Mouse (Mus musculus): ENCODE results near the gene Kcnh2.

The Kcnh2 gene

DNA sequence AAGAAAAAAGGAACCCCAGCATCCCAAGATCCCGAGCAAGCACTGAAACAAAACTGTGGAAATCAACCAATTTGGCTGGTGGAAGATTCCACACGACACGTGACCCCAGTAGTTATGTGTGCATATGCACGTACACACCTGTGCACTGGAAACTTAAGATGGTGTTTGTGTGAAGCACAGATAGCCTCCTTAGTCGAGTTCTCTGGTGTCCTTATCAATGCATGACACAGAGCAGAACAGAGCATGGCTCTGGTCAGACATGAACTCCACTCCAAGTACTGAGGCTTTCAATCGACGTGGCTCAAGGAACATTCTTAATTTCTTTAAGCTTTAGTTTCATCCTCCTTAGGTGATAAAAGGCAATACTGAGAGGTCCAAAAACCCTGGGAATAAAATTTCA lies 5.1 kb downstream of the Kcnh2 start:
- DNase-seq (ENCODE audit: low spot score) = no peak

DNA sequence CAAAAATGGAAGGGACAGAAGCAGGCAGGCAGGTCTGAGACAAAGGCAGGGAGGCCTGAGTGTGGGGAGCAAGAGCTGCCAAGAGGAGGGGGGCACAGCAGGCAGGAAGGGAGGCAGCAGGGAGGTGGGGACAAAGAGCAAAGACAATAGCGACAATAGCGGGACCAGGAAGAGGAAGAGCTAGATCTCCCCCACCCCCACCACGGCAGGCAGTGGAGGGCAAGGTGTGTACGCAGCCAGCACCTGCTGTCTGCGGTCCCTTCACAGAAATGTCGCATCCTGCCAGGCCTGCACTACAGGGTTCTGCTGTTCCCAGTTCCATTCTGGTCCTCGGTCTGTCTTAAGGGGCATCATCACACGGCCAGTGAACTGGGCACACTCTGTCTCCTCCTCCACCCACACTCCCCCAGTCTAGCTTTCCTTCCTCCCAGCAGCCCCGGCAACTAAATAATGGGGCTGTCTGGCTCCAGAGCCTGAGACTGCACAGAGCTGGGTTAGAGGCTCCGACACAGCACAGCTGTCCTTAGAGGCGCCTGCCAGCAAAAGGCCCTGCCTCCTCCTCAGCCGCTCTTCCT lies 6.8 kb downstream of the Kcnh2 start:
- DNase-seq (ENCODE audit: low spot score) = peak; percentile 53

DNA sequence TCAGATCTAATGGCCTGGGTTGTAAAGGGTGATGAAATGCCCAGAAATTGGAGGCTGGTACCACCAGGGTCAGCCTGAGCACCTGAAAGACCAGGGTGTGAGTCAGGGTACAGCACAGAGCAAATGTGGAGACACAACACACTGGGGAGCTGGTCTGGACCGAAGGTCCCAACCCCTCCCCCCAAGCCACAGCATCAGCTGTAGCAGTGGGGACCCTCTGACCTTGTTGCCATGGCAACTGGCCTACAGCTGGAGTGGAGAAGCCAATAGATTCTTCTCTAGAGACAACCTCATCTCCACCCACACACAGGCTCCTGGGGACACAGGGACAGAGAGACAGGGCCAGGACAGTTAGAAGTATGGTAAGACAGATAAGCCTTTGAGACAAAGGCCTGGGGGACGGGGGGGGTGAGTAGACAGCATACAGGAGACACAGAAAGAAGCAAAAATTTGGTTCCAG lies 7.4 kb downstream of the Kcnh2 start:
- DNase-seq (ENCODE audit: low spot score) = peak; percentile 91

DNA sequence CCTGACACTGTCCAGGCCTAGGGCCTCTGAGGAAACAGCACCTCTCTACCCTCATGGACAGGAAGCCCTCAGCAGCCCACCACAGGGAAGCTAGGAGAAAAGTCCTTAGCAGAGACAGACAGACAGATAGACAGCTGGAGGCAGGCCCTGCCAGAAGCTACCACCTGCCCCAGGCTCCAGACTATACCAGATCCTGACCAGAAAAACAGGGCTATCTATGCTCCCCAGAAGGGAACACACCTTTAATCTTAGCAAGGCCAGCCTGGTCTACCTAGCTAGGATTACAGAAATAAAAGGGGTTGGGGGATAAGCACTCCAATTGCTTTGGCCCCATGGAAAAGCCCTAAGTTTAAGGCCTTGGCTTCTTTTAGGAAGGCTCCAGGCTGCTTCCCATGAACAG lies 8.0 kb downstream of the Kcnh2 start:
- DNase-seq (ENCODE audit: low spot score) = no peak

DNA sequence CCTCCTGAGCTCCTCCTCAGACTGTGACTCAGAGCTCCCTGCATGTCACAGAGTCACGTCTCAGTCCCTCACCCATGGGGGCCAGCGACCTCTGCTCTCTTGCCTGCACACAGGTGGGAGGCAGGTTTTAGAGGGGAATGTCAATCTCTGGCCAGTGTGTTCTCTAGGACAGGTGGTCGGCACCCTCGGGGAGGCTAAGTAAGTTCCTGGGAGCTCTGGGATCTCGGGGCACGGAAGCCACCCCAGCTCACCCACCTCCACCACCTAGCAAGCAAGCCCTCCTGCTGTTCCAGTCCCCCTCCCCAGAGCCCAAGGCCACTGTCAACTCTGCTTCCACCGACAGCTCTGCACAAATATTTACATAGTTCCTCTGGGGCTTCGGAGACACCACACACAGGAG lies 8.4 kb downstream of the Kcnh2 start:
- no peak for DNase-seq (ENCODE audit: low spot score)

DNA sequence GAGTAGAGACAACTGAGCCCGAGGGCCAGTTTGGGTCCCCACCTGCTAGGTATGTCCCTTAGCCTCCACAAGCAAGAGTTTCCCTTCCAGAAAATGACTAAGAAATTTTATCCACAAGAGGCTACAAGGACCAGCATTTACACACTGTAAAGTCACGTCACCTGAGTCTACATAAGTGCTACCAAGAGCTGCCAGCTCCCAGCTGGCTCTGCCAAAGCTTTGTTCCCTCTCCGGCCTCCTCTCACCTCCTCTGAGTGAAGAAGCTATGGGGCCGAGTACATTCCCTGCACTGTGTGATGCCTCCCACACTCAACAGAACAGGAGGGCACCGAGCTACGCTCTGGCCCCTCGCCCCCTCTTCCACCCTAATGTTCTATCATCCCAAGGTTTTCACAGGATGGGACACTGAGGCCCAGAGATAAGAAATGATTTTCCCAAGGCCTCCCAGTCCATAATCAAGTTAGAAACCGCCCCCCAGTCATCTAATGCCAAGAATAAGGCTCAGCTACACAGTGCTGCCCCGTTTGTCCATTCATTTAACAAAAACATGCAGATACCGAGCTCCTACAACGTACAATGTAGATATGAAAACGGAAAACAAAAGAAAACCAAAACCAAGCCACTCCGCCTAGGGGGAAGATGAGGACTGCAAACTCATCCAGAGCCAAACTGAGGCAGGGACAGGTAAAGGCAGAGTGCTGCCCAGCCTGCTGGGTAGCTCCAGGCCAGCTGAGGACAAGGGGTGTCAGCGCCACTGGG lies 9.0 kb downstream of the Kcnh2 start:
- no peak for DNase-seq (ENCODE audit: low spot score)

DNA sequence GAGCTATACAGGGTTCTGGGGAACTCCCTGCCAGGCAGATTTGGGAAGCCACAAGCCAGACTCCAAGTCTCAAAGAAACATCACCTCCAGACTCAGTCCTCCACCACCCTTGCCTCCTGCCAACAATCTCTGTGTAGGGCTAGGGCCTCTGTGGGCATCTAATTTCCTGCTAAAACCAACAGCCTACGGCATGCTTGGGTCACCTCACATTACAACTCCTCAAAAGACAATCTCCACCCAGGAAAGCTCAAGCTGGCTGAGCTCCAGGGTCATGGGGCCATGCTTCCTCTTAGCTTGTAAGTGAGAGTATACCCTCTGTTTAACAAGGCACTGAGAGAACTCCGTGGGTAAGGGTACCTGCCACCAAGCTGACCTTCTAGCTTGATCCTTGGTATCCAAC lies 13.6 kb downstream of the Kcnh2 start:
- DNase-seq (ENCODE audit: low spot score) = no peak

DNA sequence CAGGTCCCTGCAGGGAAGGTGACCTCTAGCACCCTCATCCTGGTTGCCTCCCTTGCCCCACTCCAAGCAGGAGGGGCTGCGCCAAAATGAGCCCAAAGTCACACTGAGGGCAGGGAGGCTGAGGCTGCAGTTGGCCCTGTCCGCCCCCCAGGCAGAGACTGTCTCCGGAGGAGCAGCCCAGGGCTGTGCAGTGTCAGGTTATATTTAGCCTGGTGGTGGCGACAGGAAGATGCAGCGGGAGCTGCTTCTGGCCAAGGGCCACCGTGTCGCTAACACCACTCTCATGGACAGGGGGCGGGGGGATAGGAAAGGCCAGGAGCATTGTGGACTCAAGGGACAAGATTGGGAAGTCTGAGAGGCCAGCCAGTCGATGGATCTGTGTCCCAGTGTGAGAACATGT lies 14.0 kb downstream of the Kcnh2 start:
- no peak for DNase-seq (ENCODE audit: low spot score)

DNA sequence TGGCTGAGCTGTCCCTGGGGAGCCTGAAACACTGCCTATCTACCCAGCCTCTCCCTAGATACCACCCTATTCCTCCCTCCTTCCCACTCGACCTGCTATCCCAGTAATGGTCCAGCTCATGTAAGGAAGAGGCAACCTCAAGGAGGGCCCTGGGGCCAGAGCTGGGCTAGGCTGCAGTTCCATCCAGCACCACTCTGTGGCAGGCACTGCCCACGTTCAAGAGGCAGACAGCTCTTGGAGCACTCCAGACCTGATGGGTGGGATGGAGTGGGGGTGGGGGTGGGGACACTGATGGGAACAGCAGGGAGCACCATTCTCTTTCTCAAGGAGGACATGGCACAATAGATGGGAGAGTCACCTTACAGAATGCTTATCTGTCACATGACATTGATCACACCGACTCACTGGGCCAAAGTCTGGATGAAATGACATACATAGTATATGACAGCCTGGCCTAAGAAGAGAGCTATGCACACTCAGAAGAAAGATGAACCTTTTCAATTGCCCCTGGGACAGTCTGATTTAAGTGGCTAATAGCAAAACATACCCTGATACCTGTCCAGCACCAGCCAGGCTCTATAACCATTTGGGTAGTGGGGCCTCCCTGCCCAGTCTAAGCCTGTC lies 15.4 kb downstream of the Kcnh2 start:
- peak; percentile 78 for DNase-seq (ENCODE audit: low spot score)

DNA sequence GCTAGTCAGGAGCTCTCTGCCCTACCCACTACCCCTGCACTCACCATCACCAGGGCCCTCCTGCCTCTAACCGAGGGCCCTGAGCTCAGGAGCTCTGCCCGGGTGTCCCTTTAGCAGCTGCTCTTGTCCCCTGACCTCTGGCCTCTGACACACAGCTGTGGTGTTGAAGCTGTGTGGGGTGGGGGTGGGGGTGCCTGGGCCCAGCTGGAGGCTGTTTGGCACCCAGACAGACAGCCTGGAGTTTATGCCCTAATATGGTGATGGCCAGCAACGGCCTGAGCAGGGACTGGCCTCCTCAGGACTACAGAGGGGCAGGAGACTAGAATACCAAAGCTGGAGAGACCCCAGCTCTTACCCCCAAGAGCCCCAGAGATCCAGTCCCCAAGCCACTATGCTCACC lies 16.7 kb downstream of the Kcnh2 start:
- DNase-seq (ENCODE audit: low spot score) = no peak

DNA sequence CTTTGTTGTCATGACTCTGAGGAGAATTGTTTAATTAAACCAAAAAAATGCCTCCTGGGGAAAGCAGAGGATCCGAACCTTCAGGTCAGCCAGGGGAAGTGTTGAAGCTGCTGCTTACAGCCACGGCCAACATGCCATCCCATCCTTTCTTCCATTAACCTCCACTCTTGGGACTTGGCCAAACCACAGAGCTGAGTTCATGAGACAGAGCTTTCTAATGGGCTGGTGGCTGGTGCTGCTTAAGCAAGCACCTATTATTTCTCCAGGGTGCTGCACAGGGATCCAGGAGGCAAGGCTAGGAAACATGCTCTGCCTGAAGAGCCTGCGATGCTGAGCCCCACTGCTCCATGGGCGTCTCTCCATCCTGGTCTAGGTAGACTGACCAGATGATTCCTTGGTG lies 19.0 kb downstream of the Kcnh2 start:
- DNase-seq (ENCODE audit: low spot score) = no peak

DNA sequence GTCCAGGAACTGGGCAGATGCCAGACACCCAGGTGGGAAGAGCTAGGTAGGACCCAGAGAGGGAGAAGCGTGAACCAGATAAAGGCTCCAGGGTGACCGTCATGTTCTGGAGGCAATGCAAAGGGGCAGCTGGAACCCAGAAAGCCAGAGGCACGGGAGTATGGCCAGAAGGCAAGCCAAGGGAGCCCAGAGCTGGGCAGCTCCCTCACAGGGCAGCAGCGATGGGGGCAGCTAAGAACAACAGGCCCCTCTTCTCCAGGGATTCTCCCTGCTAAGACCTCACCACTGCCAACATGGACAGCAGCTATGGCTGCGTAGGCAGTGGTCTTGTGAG lies 21.5 kb downstream of the Kcnh2 start:
- DNase-seq (ENCODE audit: low spot score) = no peak

DNA sequence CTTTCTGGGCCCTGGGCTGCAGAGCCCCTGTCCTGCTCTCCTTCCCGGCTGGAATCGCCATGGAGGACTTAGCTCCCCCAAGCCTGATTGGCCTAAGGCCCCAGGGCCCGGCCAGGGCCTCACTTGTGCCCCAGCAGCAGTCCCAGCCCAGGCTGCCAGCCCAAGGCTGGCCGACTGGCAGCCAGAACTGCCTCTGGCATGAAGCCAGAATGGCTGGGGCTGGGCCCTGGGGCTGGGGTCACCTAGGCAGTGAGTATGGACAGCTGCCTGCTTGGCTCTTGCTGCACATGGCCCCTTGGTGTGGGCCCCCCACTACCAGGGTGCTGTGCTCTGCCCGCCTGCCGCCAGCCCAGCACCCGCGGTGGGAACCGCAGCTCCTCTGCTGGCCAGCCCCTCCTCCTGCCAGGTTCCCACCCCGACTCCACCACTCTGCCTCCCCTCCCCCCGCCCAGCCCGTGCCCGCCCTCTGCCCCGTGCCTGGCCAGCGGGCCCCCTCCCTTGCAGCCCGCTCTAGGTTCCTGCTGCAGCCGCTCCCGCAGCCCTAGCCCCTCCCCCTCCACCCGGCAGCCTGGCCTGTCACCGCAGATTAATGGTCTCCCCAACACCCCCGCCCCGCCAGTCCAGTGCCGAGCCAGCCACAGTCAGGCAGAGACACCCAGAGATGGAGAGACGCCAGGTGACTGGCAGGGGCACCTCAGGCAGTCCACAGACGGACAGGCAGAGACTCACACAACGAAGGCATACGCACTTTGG lies 22.0 kb downstream of the Kcnh2 start:
- DNase-seq (ENCODE audit: low spot score) = peak; percentile 80

DNA sequence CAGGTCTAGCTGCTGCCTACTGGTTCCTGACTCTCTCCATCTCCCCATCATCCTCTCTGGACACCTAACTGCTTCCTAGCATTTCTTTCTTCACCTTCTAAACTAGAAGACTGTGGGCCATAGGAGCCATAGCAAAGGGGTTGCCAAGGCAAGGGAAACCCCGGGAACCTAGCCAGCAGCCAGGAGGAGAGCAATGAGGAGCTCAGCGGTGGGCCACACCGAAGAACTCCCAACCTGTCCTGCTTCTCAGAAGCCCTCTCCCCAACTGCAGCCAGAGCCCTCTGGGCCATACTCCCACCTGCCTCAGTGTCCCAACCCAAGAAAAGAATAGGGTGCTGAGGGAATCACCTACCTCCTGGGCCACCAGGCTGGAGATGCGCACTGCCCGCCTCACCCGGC lies 22.6 kb downstream of the Kcnh2 start:
- no peak for DNase-seq (ENCODE audit: low spot score)

DNA sequence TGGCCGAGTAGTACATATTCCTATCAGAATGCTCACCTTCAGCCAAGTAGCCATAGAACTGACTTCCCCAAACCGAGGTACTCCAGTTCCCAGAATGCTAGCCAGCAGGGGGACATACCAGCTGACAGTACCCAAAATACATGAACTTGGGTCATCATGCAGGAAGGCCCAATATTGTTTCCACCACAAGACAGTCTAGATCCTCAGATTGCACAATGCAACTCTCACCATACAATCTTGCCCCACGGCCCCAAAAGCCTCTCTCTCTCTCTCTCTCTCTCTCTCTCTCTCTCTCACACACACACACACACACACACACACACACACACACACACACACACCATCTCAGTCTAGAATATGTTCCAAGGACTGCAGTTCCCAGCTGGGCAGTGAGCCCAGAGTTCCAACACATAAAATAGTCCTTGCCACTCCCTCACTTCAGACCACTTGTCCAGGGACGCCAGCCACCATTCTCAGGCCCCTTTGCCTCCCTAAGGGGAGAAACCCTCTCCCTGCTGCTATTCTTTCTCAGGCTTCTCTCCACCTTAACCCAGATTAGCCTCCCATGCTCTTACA lies 24.5 kb downstream of the Kcnh2 start:
- DNase-seq (ENCODE audit: low spot score) = no peak

DNA sequence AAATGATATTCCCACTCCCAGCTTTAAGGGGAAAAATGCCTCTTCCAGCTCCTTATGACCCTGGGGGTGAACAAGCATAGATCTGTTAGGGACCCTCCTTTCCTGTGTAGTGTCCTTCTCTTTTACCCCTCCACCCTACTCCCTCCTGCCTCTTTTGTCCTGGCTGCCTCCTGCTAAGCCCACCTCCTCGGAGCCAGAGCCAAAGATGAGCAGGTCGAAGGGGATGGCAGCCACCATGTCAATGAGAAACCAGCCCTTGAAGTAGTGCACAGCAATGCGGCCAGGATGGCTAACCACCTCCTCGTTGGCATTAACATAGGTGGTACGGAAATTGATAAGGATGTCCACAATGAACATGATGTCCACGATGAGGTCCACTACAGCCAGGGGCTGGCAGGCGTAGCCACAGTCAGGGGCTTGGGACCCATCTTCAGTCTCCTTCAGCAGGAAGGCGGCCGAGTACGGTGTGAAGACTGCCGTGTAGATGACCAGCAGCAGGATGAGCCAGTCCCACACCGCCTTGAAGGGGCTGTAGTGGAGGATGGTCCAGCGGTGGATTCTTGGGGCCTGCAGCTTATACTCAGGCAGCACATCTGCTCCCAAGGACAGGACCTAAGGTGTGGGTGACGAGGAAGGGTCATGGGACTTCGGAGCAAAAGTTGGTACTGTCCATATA lies 25.1 kb downstream of the Kcnh2 start:
- DNase-seq (ENCODE audit: low spot score) = no peak

DNA sequence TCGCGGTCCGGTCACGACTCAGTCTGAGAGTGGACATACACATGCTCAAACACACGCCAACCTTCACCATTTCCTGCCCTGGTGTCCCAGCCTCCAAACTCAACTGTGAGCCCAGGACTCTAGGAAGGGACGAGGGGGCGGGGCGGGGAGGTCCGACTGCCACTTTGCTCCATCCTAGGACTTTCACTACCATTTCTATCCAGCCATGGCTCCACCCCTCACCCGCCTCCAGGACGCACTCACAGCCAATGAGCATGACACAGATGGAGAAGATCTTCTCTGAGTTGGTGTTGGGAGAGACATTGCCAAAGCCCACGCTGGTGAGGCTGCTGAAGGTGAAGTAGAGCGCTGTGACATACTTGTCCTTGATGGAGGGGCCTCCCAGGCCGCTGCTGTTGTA lies 26.2 kb downstream of the Kcnh2 start:
- DNase-seq (ENCODE audit: low spot score) = no peak

DNA sequence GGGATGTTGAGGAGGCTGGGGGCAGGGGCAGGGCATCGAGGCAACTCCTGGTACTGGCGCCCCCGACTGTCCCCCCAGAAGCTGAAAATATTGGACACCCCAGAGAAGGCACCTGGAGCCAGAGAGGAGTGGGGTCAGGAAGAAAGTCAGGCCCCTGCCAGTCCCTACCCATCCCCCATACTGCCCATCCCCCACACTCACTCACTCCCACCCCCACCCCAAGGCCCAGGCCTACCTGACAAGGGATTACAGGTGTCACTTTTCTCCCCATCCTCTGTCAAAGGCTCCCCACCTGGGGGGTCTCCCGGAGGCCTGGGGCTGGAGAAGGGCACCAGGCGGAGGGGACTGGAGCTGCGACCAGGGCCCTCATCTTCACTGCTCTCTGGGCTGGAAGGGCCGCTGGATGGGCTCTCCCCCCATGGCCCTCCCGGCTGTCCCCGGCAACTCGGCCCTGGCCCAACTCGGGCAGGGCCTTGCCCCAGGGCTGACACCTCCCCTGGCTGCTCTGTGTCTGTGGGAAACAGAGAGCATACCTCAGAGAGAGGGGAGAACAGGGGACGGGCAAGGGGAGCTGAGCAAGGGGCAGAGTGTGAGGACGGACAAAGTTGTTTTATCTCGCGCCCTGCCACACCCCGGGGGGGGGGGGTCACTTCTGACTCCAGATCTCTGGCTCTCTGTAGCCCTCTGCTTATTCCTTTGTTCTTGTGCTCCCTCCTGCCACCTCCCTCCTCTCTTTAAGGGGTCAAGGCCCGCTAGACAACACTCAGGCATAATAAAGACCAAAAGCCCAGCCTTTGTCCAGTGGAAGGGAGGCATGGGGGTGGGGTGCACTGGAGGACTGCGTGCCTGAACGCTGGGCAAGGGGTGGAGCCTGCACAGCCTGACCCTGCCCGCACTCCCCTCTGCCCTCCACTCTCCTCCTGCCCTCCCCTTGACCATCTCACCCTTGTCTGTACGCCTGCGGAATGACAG lies 29.4 kb downstream of the Kcnh2 start:
- DNase-seq (ENCODE audit: low spot score) = peak; percentile 92

DNA sequence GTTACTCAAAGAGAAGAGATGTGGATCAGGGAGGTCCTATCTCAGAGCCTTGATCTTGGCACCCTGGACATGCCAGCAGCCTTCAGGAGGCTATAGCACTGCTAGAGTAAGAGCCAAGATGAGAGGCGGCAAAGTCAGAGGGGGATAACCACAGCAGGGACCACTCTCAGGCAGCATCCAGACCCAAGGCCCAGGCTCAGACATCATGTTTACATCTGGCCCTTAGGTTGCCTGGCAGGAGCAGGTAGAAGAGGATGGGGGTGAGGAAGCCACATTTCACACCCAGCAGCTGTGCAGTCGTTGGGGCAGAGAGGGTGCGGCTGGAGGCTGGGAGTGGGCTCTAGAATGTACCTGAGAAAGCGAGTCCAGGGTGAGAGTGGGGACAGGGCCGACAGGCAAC lies 30.5 kb downstream of the Kcnh2 start:
- DNase-seq (ENCODE audit: low spot score) = peak; percentile 2

DNA sequence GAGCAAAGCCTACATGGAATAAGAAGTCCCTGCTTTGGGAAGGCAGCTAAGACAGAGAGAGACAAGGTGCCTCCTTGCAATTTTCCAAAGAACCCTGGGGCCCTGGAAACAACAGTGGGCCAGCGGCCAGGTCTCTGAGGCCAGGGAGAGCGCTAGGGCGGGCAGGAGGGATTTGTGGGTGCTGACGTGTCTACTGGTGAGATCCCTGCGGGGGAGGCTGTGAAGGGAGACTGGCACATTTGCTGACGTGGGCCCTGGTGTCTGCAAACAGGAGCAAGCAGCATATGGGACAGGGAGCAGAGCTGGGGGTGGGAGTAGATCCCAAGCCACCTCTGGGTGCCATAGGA lies 31.0 kb downstream of the Kcnh2 start:
- no peak for DNase-seq (ENCODE audit: low spot score)

Data from embryo, embryonic 10.5 days (tissue).